Mouse (Mus musculus) right cerebral cortex, postnatal 25 days (tissue): ENCODE results near the gene D1Pas1.

ENCODE experiments used
- DNase-seq: peaks from one replicate; pipeline ENCODE4 v3.0.0; 2022

The D1Pas1 gene

GRCm38 (mm10) chr1:186988281-186988682 lies 21.1 kb downstream of the D1Pas1 start:
- DNase-seq, result no peak

- no peak for DNase-seq
Observed at GRCm38 (mm10) chr1:186988822-186989221, 21.6 kb downstream of the D1Pas1 start.

GRCm38 (mm10) chr1:186991473-186991872 lies 24.3 kb downstream of the D1Pas1 start:
- no peak for DNase-seq

GRCm38 (mm10) chr1:186992113-186992512 lies 24.9 kb downstream of the D1Pas1 start:
- no peak for DNase-seq

GRCm38 (mm10) chr1:186997596-186998304 lies 30.5 kb downstream of the D1Pas1 start:
- DNase-seq, result no peak

GRCm38 (mm10) chr1:187003441-187003861 lies 36.2 kb downstream of the D1Pas1 start:
- DNase-seq, result no peak

- DNase-seq, result no peak
Observed at GRCm38 (mm10) chr1:187004306-187004705, 37.1 kb downstream of the D1Pas1 start.

GRCm38 (mm10) chr1:187006227-187006925 lies 39.2 kb downstream of the D1Pas1 start:
- DNase-seq, result no peak

- DNase-seq, result no peak
Observed at GRCm38 (mm10) chr1:187008236-187008635, 41.0 kb downstream of the D1Pas1 start.

- no peak for DNase-seq
Observed at GRCm38 (mm10) chr1:187010071-187010470, 42.9 kb downstream of the D1Pas1 start.

- DNase-seq, result no peak
Observed at GRCm38 (mm10) chr1:187011601-187012000, 44.4 kb downstream of the D1Pas1 start.

GRCm38 (mm10) chr1:187014141-187014540 lies 46.9 kb downstream of the D1Pas1 start:
- no peak for DNase-seq

- DNase-seq, result no peak
Observed at GRCm38 (mm10) chr1:187015673-187016072, 48.5 kb downstream of the D1Pas1 start.

- DNase-seq, result no peak
Observed at GRCm38 (mm10) chr1:187016116-187016515, 48.9 kb downstream of the D1Pas1 start.

GRCm38 (mm10) chr1:187020011-187020410 lies 52.8 kb downstream of the D1Pas1 start:
- DNase-seq, result no peak
